Mouse (Mus musculus): Measurements from ENCODE around the gene Nfam1.

GRCm38 (mm10) chr15:83026129-83026528 lies 7.0 kb downstream of the Nfam1 start:
- TF ChIP-seq POLR2AphosphoS2 (IDR thresholded peaks at IDR 0.05; ENCODE audit: low read depth, low read length) (no peak), ZNF384 (IDR thresholded peaks at IDR 0.05; ENCODE audit: low read depth, low read length) (no peak), ZKSCAN1 (IDR thresholded peaks at IDR 0.05; ENCODE audit: borderline replicate concordance, low read depth, low read length) (no peak), MXI1 (IDR thresholded peaks at IDR 0.05; ENCODE audit: low read depth, low read length) (no peak)
